Mouse (Mus musculus) testis, postnatal 10 days (tissue): ENCODE results near the gene Gcn1l1.

ENCODE experiments used
- DNase-seq: peaks from one replicate; pipeline ENCODE4 v3.0.0; 2021; ENCODE audit warnings: low spot score

Gcn1l1 gene

DNA sequence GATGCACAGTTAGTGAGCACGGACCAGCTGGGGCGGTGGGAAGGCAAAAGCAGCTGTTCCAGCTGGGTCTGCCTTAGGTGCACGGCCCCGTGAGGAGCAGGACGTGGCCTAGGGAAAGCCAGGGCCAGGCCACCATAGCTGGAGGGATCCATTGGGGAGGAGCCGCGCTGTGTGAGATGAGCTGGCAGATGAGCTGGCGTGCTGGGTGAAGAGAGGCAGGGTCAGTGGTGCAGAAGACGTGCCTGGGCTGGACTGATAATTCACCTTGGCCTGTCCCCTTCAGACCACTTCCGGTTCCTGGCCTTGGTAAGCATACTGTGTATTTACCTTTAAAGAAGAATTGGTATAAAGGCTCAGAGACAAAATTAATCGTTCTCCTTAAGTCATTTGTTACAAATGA lies 46.5 kb downstream of the Gcn1l1 start:
- DNase-seq = no peak

DNA sequence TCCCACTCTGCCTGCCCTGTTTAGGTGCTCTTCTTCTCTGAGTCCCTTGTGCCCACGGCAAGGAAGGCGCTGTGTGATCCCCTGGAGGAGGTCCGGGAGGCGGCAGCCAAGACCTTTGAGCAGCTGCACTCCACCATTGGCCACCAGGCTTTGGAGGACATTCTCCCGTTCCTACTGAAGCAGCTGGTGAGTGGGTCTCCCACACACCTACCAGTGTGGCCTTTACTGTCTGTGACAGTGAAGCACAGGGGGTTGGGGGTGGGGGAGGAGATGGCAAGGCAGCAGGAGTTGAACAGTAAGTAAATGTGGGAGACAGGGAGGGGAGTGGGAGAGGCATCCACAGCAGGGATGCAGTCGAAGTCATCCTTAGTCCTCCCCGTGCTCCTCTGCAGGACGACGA lies 48.3 kb downstream of the Gcn1l1 start:
- no peak for DNase-seq

- peak; percentile 84 for DNase-seq
Observed at GRCm38 (mm10) chr5:115614948-115615347, 49.9 kb downstream of the Gcn1l1 start.

DNA sequence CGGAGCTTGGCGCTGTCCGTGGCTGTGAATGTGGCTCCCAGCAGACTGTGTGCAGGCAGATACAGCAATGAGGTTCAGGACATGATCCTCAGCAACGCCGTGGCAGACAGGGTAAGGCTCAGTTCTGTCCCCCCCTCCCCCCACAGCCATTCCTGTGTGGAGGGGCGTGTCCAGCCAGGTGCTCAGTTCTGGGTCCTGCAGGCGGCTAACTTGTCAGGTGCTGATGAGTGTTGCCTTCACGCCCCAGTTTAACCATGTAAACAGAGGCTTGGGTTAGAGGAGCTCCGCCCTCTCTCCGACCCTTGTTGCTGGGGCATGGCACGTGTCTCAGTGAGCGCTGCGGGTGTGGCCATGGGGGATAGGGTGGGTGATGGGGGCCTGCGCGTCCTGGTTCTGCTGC lies 54.6 kb downstream of the Gcn1l1 start:
- DNase-seq = no peak

DNA sequence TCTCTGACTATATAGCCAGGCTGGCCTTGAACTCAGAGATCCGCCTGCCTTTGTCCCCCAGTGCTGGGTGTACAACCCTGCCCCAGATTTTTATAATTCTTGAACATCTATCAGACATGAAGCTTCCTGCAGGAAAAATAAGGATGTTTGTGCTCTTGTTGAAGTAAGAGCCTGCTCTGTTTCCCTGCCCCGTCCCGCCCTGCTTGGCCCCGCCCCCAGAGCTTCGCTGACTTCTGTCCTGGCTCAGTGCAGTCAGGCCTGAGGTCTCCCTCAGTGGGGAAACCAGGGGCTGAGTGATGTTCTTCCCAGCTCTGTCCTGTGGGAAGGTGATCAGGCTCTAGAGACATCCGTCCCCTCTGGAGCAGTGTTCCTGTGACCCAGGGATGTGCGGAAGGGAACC lies 57.6 kb downstream of the Gcn1l1 start:
- no peak for DNase-seq

DNA sequence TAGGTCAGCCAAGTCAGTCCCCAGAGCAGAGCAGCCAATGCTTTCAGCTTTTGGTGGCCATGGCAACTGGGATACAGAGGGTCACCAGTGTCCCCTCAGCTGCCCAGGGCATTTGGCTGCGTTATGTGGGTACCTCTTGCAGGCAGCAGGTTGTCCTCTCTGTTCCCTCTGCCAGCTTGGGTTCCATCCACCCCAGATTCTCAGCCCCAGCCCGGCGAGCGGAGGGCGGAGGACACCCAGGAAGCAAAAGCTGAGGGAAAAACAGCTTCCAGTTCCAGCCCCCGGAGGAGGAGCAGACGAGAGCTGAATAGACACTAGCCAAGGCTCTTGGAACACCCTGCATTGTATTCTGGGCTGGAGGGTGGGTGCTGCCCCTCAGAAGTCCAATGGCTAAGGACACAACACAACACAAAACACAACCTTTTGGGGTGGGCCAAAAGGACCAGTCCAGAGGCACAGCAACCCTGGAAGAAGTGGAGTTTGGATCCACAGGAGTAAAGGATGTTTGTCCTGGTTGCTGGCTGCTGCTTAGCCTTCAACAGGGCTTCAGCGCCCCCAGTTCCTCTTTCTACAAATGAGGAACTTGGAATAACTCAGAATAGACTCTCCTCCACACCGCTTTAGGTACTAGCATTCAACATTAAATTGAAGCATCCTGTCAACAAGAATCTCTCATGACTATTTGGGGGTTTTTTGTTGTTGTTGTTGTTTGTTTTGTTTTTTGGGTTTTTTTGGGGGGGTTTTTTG lies 58.8 kb downstream of the Gcn1l1 start:
- DNase-seq = no peak

GRCm38 (mm10) chr5:115626237-115626886 lies 61.3 kb downstream of the Gcn1l1 start:
- no peak for DNase-seq

DNA sequence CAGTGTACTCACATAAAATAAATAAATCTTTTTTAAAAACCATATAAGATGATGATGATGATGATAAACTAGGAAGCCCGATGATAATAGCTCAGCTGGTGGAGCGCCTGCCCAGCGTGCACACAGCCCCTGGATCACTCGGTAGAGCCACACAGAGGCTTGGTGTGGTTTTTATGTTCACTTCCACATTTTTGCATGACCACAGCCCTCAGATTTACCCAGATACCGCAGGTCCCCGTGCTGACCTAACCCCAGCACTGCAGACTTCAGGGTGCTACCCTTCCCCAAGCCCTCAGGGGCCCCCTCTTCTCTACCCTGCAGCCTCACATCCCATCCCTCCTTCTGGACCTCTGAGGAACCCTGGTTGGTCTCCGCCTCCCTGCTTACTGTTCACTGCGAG lies 63.0 kb downstream of the Gcn1l1 start:
- DNase-seq = no peak

- no peak for DNase-seq
Observed at GRCm38 (mm10) chr5:115629672-115630071, 64.6 kb downstream of the Gcn1l1 start.

GRCm38 (mm10) chr5:115630291-115630690 lies 65.2 kb downstream of the Gcn1l1 start:
- no peak for DNase-seq

DNA sequence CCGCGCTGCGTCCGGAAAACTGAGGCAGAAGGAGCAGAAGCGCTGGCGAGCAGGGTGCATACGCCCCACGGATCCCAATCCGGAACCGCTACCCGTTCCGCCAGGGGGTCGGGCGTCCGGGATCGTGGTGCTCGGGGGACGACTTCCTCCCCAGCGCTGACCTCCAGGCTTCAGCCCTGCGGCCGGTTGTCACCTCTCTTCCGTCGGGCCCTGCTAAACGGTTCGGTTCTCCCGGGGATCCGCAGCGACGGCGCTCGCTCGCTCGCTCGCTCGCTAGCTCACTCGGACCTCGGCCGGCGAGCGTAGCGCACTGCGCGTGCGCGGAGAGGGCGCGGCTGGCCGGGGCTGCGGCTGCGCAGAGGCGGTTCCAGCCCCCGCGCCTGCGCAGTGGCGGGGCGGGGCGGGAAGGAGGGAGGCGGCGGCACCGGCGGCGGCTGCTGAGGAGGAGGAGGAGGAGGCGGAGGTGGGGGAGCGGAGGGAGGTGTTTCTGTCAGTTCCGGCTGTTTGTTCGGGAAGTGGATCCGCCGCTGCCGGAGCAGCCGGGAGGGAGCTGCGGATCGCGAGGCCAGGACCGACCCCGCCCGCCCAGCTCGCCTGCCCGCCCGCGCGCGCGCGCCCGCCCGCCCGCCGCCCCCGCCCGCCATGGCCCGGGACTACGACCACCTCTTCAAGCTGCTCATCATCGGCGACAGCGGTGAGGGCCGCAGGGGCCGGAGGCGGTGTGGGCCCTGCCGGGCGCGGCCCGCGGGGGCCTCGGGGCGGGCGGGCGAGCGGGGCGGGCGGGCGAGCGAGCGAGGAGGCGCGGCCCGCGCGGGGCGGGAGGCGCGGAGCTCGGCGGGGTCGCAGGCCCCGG lies 66.7 kb downstream of the Gcn1l1 start, which contains the start of gene Rab35:
Rab35 (plus strand) TSS at position 404 of the 853 bp plus-strand sequence.
- peak; percentile 97 for DNase-seq

DNA sequence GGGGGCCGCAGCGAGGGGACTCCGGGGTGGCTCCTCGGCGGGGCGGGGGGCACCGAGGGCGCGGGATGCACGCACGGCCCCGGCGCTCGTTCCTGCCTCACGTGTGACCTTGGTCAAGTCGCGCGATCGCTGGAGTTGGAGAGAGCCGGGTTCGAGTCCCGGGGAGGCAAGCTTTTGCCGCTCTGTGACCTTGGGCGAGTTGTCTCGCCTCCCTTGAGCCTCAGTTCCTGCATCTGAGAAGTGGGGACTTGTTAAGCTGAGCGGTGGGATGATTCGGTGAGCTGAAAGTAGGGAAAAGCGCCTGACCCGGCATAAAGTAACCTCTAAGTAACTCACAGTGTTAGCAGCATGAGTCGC lies 67.3 kb downstream of the Gcn1l1 start:
- peak; percentile 76 for DNase-seq

DNA sequence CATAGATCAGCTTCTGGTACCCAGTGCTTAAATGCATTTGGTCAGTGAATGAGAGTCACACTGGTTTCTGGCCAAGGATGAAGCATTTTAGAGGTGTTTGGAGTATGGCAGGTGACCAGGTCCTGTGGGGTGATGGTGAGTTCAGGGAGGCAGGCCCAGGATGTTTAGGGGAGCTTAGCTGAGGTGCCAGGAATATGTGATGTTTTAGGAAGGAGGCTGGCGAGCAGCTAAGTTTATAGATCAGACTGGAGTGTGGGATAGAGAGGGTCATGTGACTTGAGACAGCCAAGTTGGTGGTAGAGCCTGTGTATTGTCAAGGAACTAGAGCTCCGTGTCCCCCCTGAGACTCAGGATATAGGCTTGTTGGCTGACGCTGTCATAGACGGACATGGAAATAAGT lies 68.0 kb downstream of the Gcn1l1 start:
- DNase-seq = no peak

DNA sequence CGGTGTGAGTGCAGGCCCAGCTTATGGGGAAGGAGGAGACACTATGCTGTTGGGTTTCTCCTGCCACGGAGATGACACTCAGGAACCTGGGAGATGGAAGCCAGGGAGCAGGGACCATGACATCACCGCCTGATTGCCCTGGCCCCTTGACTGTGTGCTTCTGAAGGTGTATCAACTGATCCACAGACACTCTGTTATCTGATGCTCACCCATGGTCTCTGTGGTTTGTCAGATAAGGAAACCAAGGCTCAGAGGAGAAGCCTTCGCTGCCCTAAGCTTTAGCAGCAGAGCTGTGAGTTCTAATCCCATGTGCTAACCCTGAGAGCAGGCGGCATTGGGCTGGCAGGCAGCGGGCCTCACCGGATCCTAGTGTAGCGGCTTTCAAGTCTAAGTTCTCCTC lies 69.0 kb downstream of the Gcn1l1 start:
- DNase-seq = no peak

- no peak for DNase-seq
Observed at GRCm38 (mm10) chr5:115635536-115635935, 70.5 kb downstream of the Gcn1l1 start.

DNA sequence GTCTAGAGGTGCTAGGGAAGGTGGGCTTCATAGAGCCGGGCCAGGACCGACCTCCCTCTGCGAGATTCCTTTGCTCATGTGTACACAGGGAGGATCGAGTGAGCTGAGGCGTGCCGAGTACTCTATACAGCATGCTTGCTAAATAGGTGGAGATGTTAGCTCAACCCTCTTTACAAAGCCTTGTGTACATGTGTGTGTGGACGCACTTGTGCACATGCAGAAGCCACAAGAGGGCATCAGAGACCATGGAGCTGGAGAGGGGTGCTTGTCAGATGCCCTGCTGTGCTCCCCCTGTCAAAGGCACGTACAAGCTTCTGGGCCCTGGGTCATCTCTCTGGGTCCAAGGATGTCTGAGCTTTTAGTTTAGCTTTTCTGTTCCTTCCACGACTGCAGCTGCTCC lies 79.1 kb downstream of the Gcn1l1 start:
- DNase-seq = no peak

DNA sequence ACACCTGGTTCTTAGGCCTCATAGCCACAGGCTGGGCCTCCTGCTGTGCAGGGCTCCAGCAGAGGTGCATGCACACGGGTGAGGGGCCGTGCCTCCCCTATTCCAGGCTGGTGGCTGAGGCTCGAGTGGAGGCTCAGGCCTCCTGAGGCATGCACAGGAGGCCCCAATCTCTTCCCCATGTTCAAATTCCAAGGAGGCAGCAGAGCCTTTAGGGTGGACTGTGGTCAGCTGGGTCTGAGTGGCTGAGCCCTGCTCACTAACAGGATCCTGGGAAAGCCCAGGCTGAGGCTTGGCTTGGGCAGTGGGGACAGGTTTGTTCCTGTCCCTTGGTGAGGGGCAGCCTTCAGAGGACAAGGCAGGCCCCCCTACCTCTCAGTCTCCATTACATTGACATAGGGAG lies 83.8 kb downstream of the Gcn1l1 start:
- no peak for DNase-seq

GRCm38 (mm10) chr5:115649699-115650098 lies 84.6 kb downstream of the Gcn1l1 start:
- no peak for DNase-seq

- DNase-seq = no peak
Observed at GRCm38 (mm10) chr5:115650885-115651284, 85.8 kb downstream of the Gcn1l1 start.

DNA sequence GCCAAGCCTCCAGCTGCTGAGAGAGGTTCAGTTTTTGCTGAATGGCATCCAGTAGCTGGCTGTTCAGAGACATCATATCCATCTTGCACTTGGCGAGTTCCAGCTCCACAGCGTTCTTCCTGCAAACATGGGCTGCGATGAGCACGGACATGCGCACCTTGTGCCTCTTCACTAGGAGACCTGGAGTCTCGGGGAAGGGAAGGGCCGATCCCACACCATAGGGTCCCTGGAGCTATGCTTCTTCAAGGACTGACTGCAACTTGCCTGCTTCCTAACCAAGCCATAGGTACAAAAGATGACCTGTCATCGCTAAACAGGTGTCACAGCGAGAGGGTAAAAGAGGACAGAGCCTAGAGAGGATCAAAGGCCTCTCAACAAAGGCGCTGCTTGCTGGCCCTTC lies 86.8 kb downstream of the Gcn1l1 start:
- no peak for DNase-seq

GRCm38 (mm10) chr5:115652681-115653575 lies 87.9 kb downstream of the Gcn1l1 start:
- DNase-seq = peak; percentile 100

- no peak for DNase-seq
Observed at GRCm38 (mm10) chr5:115653776-115654175, 88.7 kb downstream of the Gcn1l1 start.
